Mouse (Mus musculus) heart, embryonic 12.5 days (tissue): Measurements from ENCODE around the gene Fnbp1. TPM values are rescaled to one million over a fixed set of nuclear protein-coding genes. Genes with fewer than 3 reads are reported as not detected.

Source experiments
- ATAC-seq: fragments of 200-750 bp; cut with Nextera tagmentation; 2 replicates; pipeline ENCODE4 v1.8.0; 2017; ENCODE audit warnings: moderate TSS enrichment, moderate library complexity; ENCODE audit not compliant: insufficient number of reproducible peaks, low FRiP score
- H3K27ac ChIP-seq: fragments of 300-500 bp; sonication (generic); 2 replicates; pipeline ENCODE4 v1.5.1; 2016; ENCODE audit warnings: mild to moderate bottlenecking, moderate library complexity; ENCODE audit not compliant: poor library complexity, severe bottlenecking
- H3K27me3 ChIP-seq: fragments of 300-500 bp; sonication (generic); replicated peaks from 2 replicates; pipeline ENCODE4 v1.6.1; 2016; ENCODE audit warnings: mild to moderate bottlenecking, moderate library complexity
- H3K36me3 ChIP-seq: fragments of 300-500 bp; sonication (generic); 2 replicates; pipeline ENCODE4 v1.6.1; 2016; ENCODE audit warnings: mild to moderate bottlenecking, moderate library complexity
- H3K4me1 ChIP-seq: fragments of 300-500 bp; sonication (generic); replicated peaks from 2 replicates; pipeline ENCODE4 v1.6.1; 2016; ENCODE audit warnings: mild to moderate bottlenecking
- H3K4me2 ChIP-seq: fragments of 300-500 bp; sonication (generic); 2 replicates; pipeline ENCODE4 v1.6.1; 2016; ENCODE audit warnings: mild to moderate bottlenecking, moderate library complexity
- H3K4me3 ChIP-seq: fragments of 300-500 bp; sonication (generic); 2 replicates; pipeline ENCODE4 v1.5.1; 2016; ENCODE audit warnings: mild to moderate bottlenecking
- H3K9ac ChIP-seq: fragments of 300-500 bp; sonication (generic); 2 replicates; pipeline ENCODE4 v1.6.1; 2016; ENCODE audit warnings: mild to moderate bottlenecking, moderate library complexity
- H3K9me3 ChIP-seq: fragments of 300-500 bp; sonication (generic); replicated peaks from 2 replicates; pipeline ENCODE4 v1.6.1; 2016; ENCODE audit warnings: mild to moderate bottlenecking, moderate library complexity
- WGBS: fragments of 180-500 bp; shearing (Covaris S2); methylation state at CpG from one replicate; pipeline ENCODE4 v1.1.7; 2016; 5-methylcytosine and 5-hydroxymethylcytosine counted together
- polyA plus RNA-seq: library from polyadenylated mRNA; unstranded; fragments of >200 nt; fragmentation: Nextera tagmentation; extraction: Ambion mirVana; gene quantifications from 2 replicates; pipeline ENCODE4 v1.2.1, GENCODE M21; 2016

Fnbp1 gene
- polyA plus RNA-seq, 1 experiment from 2014 or later = 21.4 TPM

GRCm38 (mm10) chr2:31081349-31081748, 60.5 kb downstream of the Fnbp1 start:
- Histone ChIP-seq H3K4me2 (no peak overlapping the region), H3K9me3 (peaks cover 6% of the 10 kb centered on the region; the same call in 1 of the 2 replicates), H3K27me3 (no peaks in the 10 kb centered on the region), H3K27ac (peak overlapping the region; percentile 62), H3K9ac (peak overlapping the region; percentile 48; the same call in 1 of the 2 replicates), H3K36me3 (peaks cover 65% of the 10 kb centered on the region), H3K4me1 (peaks cover 36% of the 10 kb centered on the region), H3K4me3 (no peak overlapping the region)
- ATAC-seq = peak; percentile 77
- WGBS = 9% methylated on average over 4 of the region's 4 CpGs

DNA sequence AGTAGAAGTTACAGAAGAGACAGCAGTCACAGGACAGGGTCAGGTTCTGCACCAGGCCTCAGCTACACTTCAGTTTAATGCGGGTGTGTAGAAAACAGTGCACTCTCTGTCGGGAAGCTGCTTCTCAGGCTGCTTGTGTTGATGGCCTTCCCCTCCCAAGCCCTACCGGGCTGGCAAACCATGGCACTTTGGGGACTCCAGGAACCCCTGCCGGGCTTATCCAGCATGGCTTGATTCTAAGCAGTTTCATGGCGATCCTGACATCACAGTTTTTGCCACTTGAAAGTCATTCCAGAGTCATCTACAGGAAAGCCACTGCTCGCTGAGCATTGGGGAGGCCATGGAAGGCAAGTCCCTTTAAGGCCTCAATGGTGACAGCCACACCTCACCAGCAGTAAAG, 62.7 kb downstream of the Fnbp1 start:
- WGBS = 81% methylated on average over 6 of the region's 6 CpGs
- H3K27ac ChIP-seq = no peak overlapping the region
- H3K36me3 ChIP-seq = peaks cover 55% of the 10 kb centered on the region

DNA sequence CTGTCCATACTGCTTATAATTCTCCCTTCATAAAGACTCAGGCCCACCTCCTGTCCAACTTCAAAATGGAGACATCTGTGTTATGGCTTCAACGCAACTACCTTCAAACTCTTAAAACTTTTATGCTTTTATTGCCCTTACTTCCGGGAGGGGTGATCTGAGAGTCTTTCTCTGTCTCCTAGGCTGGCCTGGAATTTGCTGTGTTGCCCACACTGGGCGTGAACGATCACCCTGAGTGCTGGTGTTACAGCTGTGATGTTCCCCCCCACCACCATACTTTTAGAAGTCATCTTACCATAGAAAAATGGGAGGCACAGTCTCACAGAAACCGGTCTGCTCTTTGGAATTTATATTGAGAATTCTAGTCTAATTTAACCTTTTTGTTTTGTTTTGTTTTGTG, 64.2 kb downstream of the Fnbp1 start:
- Histone ChIP-seq H3K9me3 (no peaks in the 10 kb centered on the region; the same call in 1 of the 2 replicates), H3K4me1 (peaks cover 26% of the 10 kb centered on the region), H3K27me3 (no peaks in the 10 kb centered on the region), H3K4me3 (no peak overlapping the region), H3K4me2 (no peak overlapping the region), H3K9ac (no peak overlapping the region), H3K27ac (no peak overlapping the region), H3K36me3 (peaks cover 54% of the 10 kb centered on the region)
- no peak for ATAC-seq
- 85% methylated on average over 5 of the region's 5 CpGs for WGBS

More for the DNA sequence above, 62.7 kb downstream of the Fnbp1 start:
- Histone ChIP-seq H3K4me1 (peaks cover 35% of the 10 kb centered on the region), H3K9ac (no peak overlapping the region), H3K4me3 (no peak overlapping the region), H3K9me3 (peaks cover 1% of the 10 kb centered on the region; the same call in 1 of the 2 replicates), H3K4me2 (no peak overlapping the region), H3K27me3 (no peaks in the 10 kb centered on the region)
- no peak for ATAC-seq

- 90% methylated on average over 16 of the region's 16 CpGs for WGBS
- ATAC-seq = no peak
- H3K27me3 ChIP-seq = no peaks in the 10 kb centered on the region
Observed at GRCm38 (mm10) chr2:31076351-31077140, 65.3 kb downstream of the Fnbp1 start.

DNA sequence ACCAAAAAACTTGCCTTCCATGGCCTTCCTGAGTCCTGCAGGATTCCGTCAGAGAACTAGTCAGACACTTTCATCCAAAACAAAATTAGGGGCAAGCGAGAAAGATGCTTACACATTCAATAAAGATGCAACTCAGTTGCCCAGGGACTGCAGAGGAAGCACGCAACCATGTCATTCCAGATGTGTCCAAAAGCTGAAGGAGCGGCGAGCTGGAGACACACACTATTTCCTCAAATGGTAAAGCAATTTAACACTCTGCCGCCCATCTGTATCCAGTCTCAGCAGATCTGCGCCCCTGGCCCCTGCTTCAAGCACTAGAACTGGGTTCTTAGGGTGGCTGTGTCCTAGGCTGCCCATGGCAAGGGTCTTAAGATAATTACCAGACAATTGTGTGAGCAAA, 66.0 kb downstream of the Fnbp1 start:
- Histone ChIP-seq H3K4me1 (peaks cover 9% of the 10 kb centered on the region), H3K4me3 (no peak overlapping the region), H3K9ac (no peak overlapping the region), H3K27me3 (no peaks in the 10 kb centered on the region), H3K4me2 (no peak overlapping the region), H3K36me3 (peaks cover 60% of the 10 kb centered on the region), H3K9me3 (no peaks in the 10 kb centered on the region; the same call in 1 of the 2 replicates), H3K27ac (no peak overlapping the region)
- ATAC-seq = no peak
- 87% methylated on average over 7 of the region's 7 CpGs for WGBS

More at GRCm38 (mm10) chr2:31076351-31077140, 65.3 kb downstream of the Fnbp1 start:
- Histone ChIP-seq H3K4me1 (peaks cover 17% of the 10 kb centered on the region), H3K9ac (no peak overlapping the region), H3K9me3 (no peaks in the 10 kb centered on the region; the same call in 1 of the 2 replicates), H3K36me3 (peaks cover 58% of the 10 kb centered on the region), H3K4me3 (no peak overlapping the region), H3K4me2 (no peak overlapping the region), H3K27ac (no peak overlapping the region)

DNA sequence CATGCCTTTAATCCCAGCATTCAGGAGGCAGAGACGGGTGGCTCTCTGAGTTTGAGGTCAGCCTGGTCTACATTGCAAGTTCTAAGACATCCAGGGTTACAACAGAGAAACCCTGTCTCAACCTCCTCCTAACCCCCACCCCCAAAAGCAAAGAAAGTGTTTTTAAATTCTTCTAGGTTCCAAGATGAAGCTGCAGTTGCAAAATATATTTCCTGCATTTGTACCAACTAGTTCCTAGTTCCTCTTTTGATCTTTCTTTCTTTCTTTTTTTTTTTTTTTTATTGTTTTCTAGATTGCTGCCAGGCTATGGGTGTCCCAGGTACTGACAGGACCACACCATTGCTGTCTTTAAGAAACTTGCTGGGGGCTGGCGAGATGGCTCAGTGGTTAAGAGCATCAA, 66.6 kb downstream of the Fnbp1 start:
- H3K27ac ChIP-seq = no peak overlapping the region
- ATAC-seq = no peak
- no peak overlapping the region for H3K4me2 ChIP-seq
- H3K4me1 ChIP-seq = peaks cover 3% of the 10 kb centered on the region; the same call in 1 of the 2 replicates
- no peaks in the 10 kb centered on the region for H3K27me3 ChIP-seq
- H3K9ac ChIP-seq = no peak overlapping the region
- no peak overlapping the region for H3K4me3 ChIP-seq
- no peaks in the 10 kb centered on the region; the same call in 1 of the 2 replicates for H3K9me3 ChIP-seq
- 87% methylated on average over 2 of the region's 2 CpGs for WGBS
- H3K36me3 ChIP-seq = peaks cover 58% of the 10 kb centered on the region

- H3K27ac ChIP-seq = peak overlapping the region; percentile 60; the same call in 1 of the 2 replicates
- WGBS = 87% methylated on average over 7 of the region's 7 CpGs
Observed at GRCm38 (mm10) chr2:31069506-31069905, 72.3 kb downstream of the Fnbp1 start.

GRCm38 (mm10) chr2:31069114-31069445, 72.7 kb downstream of the Fnbp1 start:
- Histone ChIP-seq H3K9ac (no peak overlapping the region), H3K9me3 (no peaks in the 10 kb centered on the region; the same call in 1 of the 2 replicates), H3K27ac (peak overlapping the region; percentile 60), H3K27me3 (no peaks in the 10 kb centered on the region), H3K4me1 (peaks cover 24% of the 10 kb centered on the region), H3K4me2 (no peak overlapping the region), H3K36me3 (peaks cover 43% of the 10 kb centered on the region), H3K4me3 (no peak overlapping the region)
- 80% methylated on average over 4 of the region's 4 CpGs for WGBS
- no peak for ATAC-seq

More at GRCm38 (mm10) chr2:31069506-31069905, 72.3 kb downstream of the Fnbp1 start:
- no peaks in the 10 kb centered on the region; the same call in 1 of the 2 replicates for H3K9me3 ChIP-seq
- H3K4me1 ChIP-seq = peaks cover 24% of the 10 kb centered on the region
- peaks cover 39% of the 10 kb centered on the region for H3K36me3 ChIP-seq
- no peak overlapping the region for H3K4me2 ChIP-seq
- no peak for ATAC-seq
- H3K9ac ChIP-seq = no peak overlapping the region
- no peaks in the 10 kb centered on the region for H3K27me3 ChIP-seq
- no peak overlapping the region for H3K4me3 ChIP-seq

- peaks cover 43% of the 10 kb centered on the region for H3K36me3 ChIP-seq
- 42% methylated on average over 13 of the region's 13 CpGs for WGBS
- ATAC-seq = 0 out of 2 replicates have a peak, but pooled peaks have one; percentile 55
Observed at GRCm38 (mm10) chr2:31068246-31069113, 73.3 kb downstream of the Fnbp1 start.

GRCm38 (mm10) chr2:31067696-31068245, 74.0 kb downstream of the Fnbp1 start:
- 58% methylated on average over 7 of the region's 7 CpGs for WGBS
- no peak overlapping the region for H3K4me2 ChIP-seq
- peaks cover 37% of the 10 kb centered on the region for H3K36me3 ChIP-seq
- H3K4me1 ChIP-seq = peaks cover 24% of the 10 kb centered on the region
- H3K9me3 ChIP-seq = no peaks in the 10 kb centered on the region; the same call in 1 of the 2 replicates
- no peak overlapping the region for H3K4me3 ChIP-seq
- H3K27ac ChIP-seq = peak overlapping the region; percentile 50
- H3K27me3 ChIP-seq = no peaks in the 10 kb centered on the region
- no peak for ATAC-seq
- H3K9ac ChIP-seq = peak overlapping the region; percentile 34; the same call in 1 of the 2 replicates

More at GRCm38 (mm10) chr2:31068246-31069113, 73.3 kb downstream of the Fnbp1 start:
- H3K4me2 ChIP-seq = no peak overlapping the region
- H3K4me1 ChIP-seq = peaks cover 24% of the 10 kb centered on the region
- H3K27me3 ChIP-seq = no peaks in the 10 kb centered on the region
- no peaks in the 10 kb centered on the region; the same call in 1 of the 2 replicates for H3K9me3 ChIP-seq
- H3K27ac ChIP-seq = peak overlapping the region; percentile 60
- peak overlapping the region; percentile 34; the same call in 1 of the 2 replicates for H3K9ac ChIP-seq
- H3K4me3 ChIP-seq = no peak overlapping the region
